Mouse (Mus musculus): ENCODE measurements around the gene Klf8.
"Not testable (repeated sequence)": the region's sequence is repeated elsewhere in the genome, so short reads cannot be mapped to it uniquely, and the experiment has no call there.

Klf8 gene

GRCm38 (mm10) chrX:153237304-153237919, at the start of gene Klf8:
Gene Klf8, plus strand, starts transcription at chrX:153237466.
- peak; percentile 10 for DNase-seq (ENCODE audit: low spot score)

GRCm38 (mm10) chrX:153199185-153199584, 38.1 kb upstream of the Klf8 start:
- not testable (repeated sequence) for DNase-seq (ENCODE audit: low spot score)

- DNase-seq (ENCODE audit: low spot score), result peak; percentile 4
Measured at GRCm38 (mm10) chrX:153211101-153211500, 26.2 kb upstream of the Klf8 start.

- DNase-seq (ENCODE audit: low spot score), result no peak
Measured at GRCm38 (mm10) chrX:153231240-153231639, 6.0 kb upstream of the Klf8 start.

- peak; percentile 8 for DNase-seq (ENCODE audit: low spot score)
Measured at GRCm38 (mm10) chrX:153233255-153233654, 4.0 kb upstream of the Klf8 start.

GRCm38 (mm10) chrX:153237920-153238504, 746 bp downstream of the Klf8 start:
- peak; percentile 5 for DNase-seq (ENCODE audit: low spot score)

- no peak for DNase-seq (ENCODE audit: low spot score)
Measured at GRCm38 (mm10) chrX:153254256-153254655, 17.0 kb downstream of the Klf8 start.

GRCm38 (mm10) chrX:153255504-153255903, 18.2 kb downstream of the Klf8 start:
- DNase-seq (ENCODE audit: low spot score), result no peak

GRCm38 (mm10) chrX:153282185-153282584, 44.9 kb downstream of the Klf8 start:
- no peak for DNase-seq (ENCODE audit: low spot score)

GRCm38 (mm10) chrX:153311356-153311755, 74.1 kb downstream of the Klf8 start:
- DNase-seq (ENCODE audit: low spot score), result no peak

GRCm38 (mm10) chrX:153323105-153323504, 85.8 kb downstream of the Klf8 start:
- DNase-seq (ENCODE audit: low spot score), result no peak

- not testable (repeated sequence) for DNase-seq (ENCODE audit: low spot score)
Measured at GRCm38 (mm10) chrX:153334140-153334539, 96.9 kb downstream of the Klf8 start.

- DNase-seq (ENCODE audit: low spot score), result peak; percentile 11
Measured at GRCm38 (mm10) chrX:153359331-153360215, 122.3 kb downstream of the Klf8 start.

- DNase-seq (ENCODE audit: low spot score), result peak; percentile 1
Measured at GRCm38 (mm10) chrX:153360216-153360590, 122.9 kb downstream of the Klf8 start.

- no peak for DNase-seq (ENCODE audit: low spot score)
Measured at GRCm38 (mm10) chrX:153360666-153361269, 123.5 kb downstream of the Klf8 start.

- peak; percentile 5 for DNase-seq (ENCODE audit: low spot score)
Measured at GRCm38 (mm10) chrX:153366754-153367153, 129.5 kb downstream of the Klf8 start.

GRCm38 (mm10) chrX:153369780-153370179, 132.5 kb downstream of the Klf8 start:
- no peak for DNase-seq (ENCODE audit: low spot score)

- no peak for DNase-seq (ENCODE audit: low spot score)
Measured at GRCm38 (mm10) chrX:153375105-153375504, 137.8 kb downstream of the Klf8 start.

GRCm38 (mm10) chrX:153381753-153382152, 144.5 kb downstream of the Klf8 start:
- no peak for DNase-seq (ENCODE audit: low spot score)

- no peak for DNase-seq (ENCODE audit: low spot score)
Measured at GRCm38 (mm10) chrX:153389291-153389690, 152.0 kb downstream of the Klf8 start.

GRCm38 (mm10) chrX:153417067-153417466, 179.8 kb downstream of the Klf8 start:
- DNase-seq (ENCODE audit: low spot score), result no peak

- DNase-seq (ENCODE audit: low spot score), result no peak
Measured at GRCm38 (mm10) chrX:153433659-153434293, 196.5 kb downstream of the Klf8 start.
